ENCODE assay signal across 9 mouse cellular contexts in genomic region chr11:83418566-83418965, GRCm38 (mm10). TPM values are rescaled to one million over a fixed set of nuclear protein-coding genes. Genes with fewer than 3 reads are reported as not detected.
DNase-seq lines count a peak whose midpoint lies in the region; ATAC-seq and TF ChIP-seq lines count a peak whose summit lies in the region.
"Had no signal": no experiment of that assay in that cellular context is flagged by ENCODE, and none has a peak within 500 bp of the region (broad histone marks: within the 10 kb centered on the region; RNA-seq: fewer than 3 reads in every experiment).

No protein-coding gene starts in this region.

- H3K4me1 ChIP-seq in embryonic facial prominence, embryonic 12.5 days: peaks cover 6% of the 10 kb centered on the region; the same call in 1 of the 2 replicates
- no peaks in the 10 kb centered on the region for H3K4me1 ChIP-seq in intestine, embryonic 14.5 days (replicated peaks; ENCODE audit: control insufficient read depth, insufficient read depth, low read length)
- H3K4me1 ChIP-seq in stomach, postnatal 0 days (replicated peaks; ENCODE audit: control insufficient read depth, insufficient read depth): no peaks in the 10 kb centered on the region

- H3K27me3 ChIP-seq in embryonic facial prominence, embryonic 12.5 days: peaks cover 39% of the 10 kb centered on the region
- H3K27me3 ChIP-seq in intestine, embryonic 14.5 days (replicated peaks; ENCODE audit: control insufficient read depth, insufficient read depth, low read length): peaks cover 36% of the 10 kb centered on the region
- H3K27me3 ChIP-seq in stomach, postnatal 0 days (ENCODE audit: control insufficient read depth, insufficient read depth, low read length): no peaks in the 10 kb centered on the region

- 6% methylated on average over 38 of the region's 38 CpGs for whole genome bisulfite sequencing in embryonic facial prominence, embryonic 12.5 days
- 7% methylated on average over 38 of the region's 38 CpGs for WGBS in intestine, embryonic 14.5 days
- WGBS in stomach, postnatal 0 days: 10% methylated on average over 34 of the region's 38 CpGs

- no peak overlapping the region; the same call in 1 of the 2 replicates for H3K4me3 ChIP-seq in embryonic facial prominence, embryonic 12.5 days
- H3K4me3 ChIP-seq in intestine, embryonic 14.5 days (ENCODE audit: low read depth, low read length): no peak overlapping the region
- H3K4me3 ChIP-seq in stomach, postnatal 0 days (ENCODE audit: low read depth, low read length): no peak overlapping the region
- H3K4me3 ChIP-seq in gastrocnemius, adult 2 months: no peak overlapping the region
- H3K4me3 ChIP-seq: limb, embryonic 15.5 days had no signal

- intact Hi-C loops in gastrocnemius, adult 2 months (cut with DNase I): no loop called here

- H3K9ac ChIP-seq in embryonic facial prominence, embryonic 12.5 days: no peak overlapping the region
- no peak overlapping the region for H3K9ac ChIP-seq in intestine, embryonic 14.5 days (ENCODE audit: low read length)
- H3K9ac ChIP-seq in stomach, postnatal 0 days (ENCODE audit: low read length): no peak overlapping the region
- H3K9ac ChIP-seq: limb, embryonic 15.5 days had no signal

- no peak for TF ChIP-seq EP300 in stomach, postnatal 0 days (optimal IDR thresholded peaks at IDR 0.05)

- H3K4me2 ChIP-seq in embryonic facial prominence, embryonic 12.5 days (replicated peaks): 0 out of 2 replicates have a peak overlapping the region, but pooled peaks have one; percentile 22
- H3K4me2 ChIP-seq in intestine, embryonic 14.5 days (ENCODE audit: low read length): 0 out of 2 replicates have a peak overlapping the region, but pooled peaks have one; percentile 4
- H3K4me2 ChIP-seq in stomach, postnatal 0 days (replicated peaks; ENCODE audit: low read depth): no peak overlapping the region
- H3K4me2 ChIP-seq: limb, embryonic 15.5 days had no signal

- H3K9me3 ChIP-seq in embryonic facial prominence, embryonic 12.5 days: no peaks in the 10 kb centered on the region
- no peaks in the 10 kb centered on the region for H3K9me3 ChIP-seq in intestine, embryonic 14.5 days (ENCODE audit: control insufficient read depth, low read length)
- H3K9me3 ChIP-seq in stomach, postnatal 0 days (ENCODE audit: control insufficient read depth, low read length): no peaks in the 10 kb centered on the region
- H3K9me3 ChIP-seq: limb, embryonic 15.5 days had no signal

- peak; percentile 33; the same call in 1 of the 2 replicates for TF ChIP-seq CTCF in stomach, postnatal 0 days (IDR thresholded peaks at IDR 0.05; ENCODE audit: low read depth)
- no peak for TF ChIP-seq CTCF in gastrocnemius, adult 2 months (IDR thresholded peaks at IDR 0.05)

- peak; percentile 70 for DNase-seq in layer of hippocampus, adult 11-12 months (ENCODE audit: low spot score)
- no peak for DNase-seq in layer of hippocampus, adult 9-10 months (ENCODE audit: low spot score)
- DNase-seq in intestine, embryonic 14.5 days (ENCODE audit: low spot score): no peak
- peak; percentile 34 for DNase-seq in stomach, postnatal 0 days (ENCODE audit: low spot score)
- DNase-seq in gastrocnemius, adult 2 months: no peak
- DNase-seq in adrenal gland, postnatal 25 days: no peak

- no peak overlapping the region for H3K27ac ChIP-seq in embryonic facial prominence, embryonic 12.5 days
- H3K27ac ChIP-seq in intestine, embryonic 14.5 days (ENCODE audit: low read depth): no peak overlapping the region
- H3K27ac ChIP-seq in stomach, postnatal 0 days (replicated peaks): no peak overlapping the region
- H3K27ac ChIP-seq in gastrocnemius, adult 2 months: no peak overlapping the region
- H3K27ac ChIP-seq: limb, embryonic 15.5 days had no signal

- ATAC-seq in embryonic facial prominence, embryonic 12.5 days (ENCODE audit: insufficient number of reproducible peaks, insufficient read depth, low FRiP score, low TSS enrichment): no peak
- 0 out of 2 replicates have a peak, but pooled peaks have one; percentile 40 for ATAC-seq in intestine, embryonic 14.5 days (replicated peaks; ENCODE audit: low FRiP score, low TSS enrichment, low read depth)
- ATAC-seq in megakaryocyte progenitor cell, adult 5-6 weeks (replicated peaks; ENCODE audit: poor library complexity): peak; percentile 49
- ATAC-seq in stomach, postnatal 0 days (ENCODE audit: low FRiP score, low TSS enrichment): peak; percentile 31

- H3K36me3 ChIP-seq in embryonic facial prominence, embryonic 12.5 days: no peaks in the 10 kb centered on the region
- no peaks in the 10 kb centered on the region for H3K36me3 ChIP-seq in intestine, embryonic 14.5 days (ENCODE audit: control insufficient read depth, insufficient read depth, low read length)
- no peaks in the 10 kb centered on the region for H3K36me3 ChIP-seq in stomach, postnatal 0 days (ENCODE audit: control insufficient read depth, insufficient read depth, low read length)
- H3K36me3 ChIP-seq: limb, embryonic 15.5 days had no signal

RNA-seq across cellular contexts. Expression of gene Rasl10b, which starts 9.6 kb away (rescaled TPM):
- 6.3 and 6.9 TPM in 2 replicates for polyA plus RNA-seq in embryonic facial prominence, embryonic 12.5 days (2016; fragmentation: Nextera tagmentation; extraction: Ambion mirVana)
- polyA plus RNA-seq in intestine, embryonic 14.5 days (2014; fragmentation: Nextera tagmentation; extraction: Ambion mirVana): 1.7 and 2.3 TPM in 2 replicates
- total RNA-seq in megakaryocyte progenitor cell, adult 5-6 weeks (2015): not detected in 2 replicates
- 0.14 TPM in 1 of 2 replicates, not detected in the other for total RNA-seq in megakaryocyte progenitor cell, adult 5-6 weeks (2017)
- 0.69 and 1.1 TPM in 2 replicates for polyA plus RNA-seq in stomach, postnatal 0 days (2015; fragmentation: Nextera tagmentation; extraction: Ambion mirVana)
- total RNA-seq in gastrocnemius, adult 2 months (2021): under 1 TPM; 0.36 to 0.50 TPM
- total RNA-seq in adrenal gland, postnatal 25 days (2021): 9.8 and 12.7 TPM in 2 replicates

RNA-seq across cellular contexts. Expression of gene Gas2l2, which starts 10.7 kb away (rescaled TPM):
- 0.06 and 0.09 TPM in 2 replicates for polyA plus RNA-seq in embryonic facial prominence, embryonic 12.5 days (2016; fragmentation: Nextera tagmentation; extraction: Ambion mirVana)
- polyA plus RNA-seq in intestine, embryonic 14.5 days (2014; fragmentation: Nextera tagmentation; extraction: Ambion mirVana): 0.09 TPM in 1 of 2 replicates, not detected in the other
- total RNA-seq in megakaryocyte progenitor cell, adult 5-6 weeks (2015): 0.15 and 0.30 TPM in 2 replicates
- total RNA-seq in megakaryocyte progenitor cell, adult 5-6 weeks (2017): 0.20 and 0.21 TPM in 2 replicates
- 0.11 and 0.21 TPM in 2 replicates for polyA plus RNA-seq in stomach, postnatal 0 days (2015; fragmentation: Nextera tagmentation; extraction: Ambion mirVana)
- not detected for total RNA-seq in gastrocnemius, adult 2 months (2021)
- not detected in 2 replicates for total RNA-seq in adrenal gland, postnatal 25 days (2021)

RNA-seq across cellular contexts. Expression of gene 1700020L24Rik, which starts 18.9 kb away (rescaled TPM):
- 0.45 and 0.60 TPM in 2 replicates for polyA plus RNA-seq in embryonic facial prominence, embryonic 12.5 days (2016; fragmentation: Nextera tagmentation; extraction: Ambion mirVana)
- polyA plus RNA-seq in intestine, embryonic 14.5 days (2014; fragmentation: Nextera tagmentation; extraction: Ambion mirVana): 1.3 and 1.4 TPM in 2 replicates
- 30.8 and 38.7 TPM in 2 replicates for total RNA-seq in megakaryocyte progenitor cell, adult 5-6 weeks (2015)
- total RNA-seq in megakaryocyte progenitor cell, adult 5-6 weeks (2017): 77.0 and 80.6 TPM in 2 replicates
- 0.68 and 0.98 TPM in 2 replicates for polyA plus RNA-seq in stomach, postnatal 0 days (2015; fragmentation: Nextera tagmentation; extraction: Ambion mirVana)
- total RNA-seq in gastrocnemius, adult 2 months (2021): not detected
- 0.43 TPM in 1 of 2 replicates, not detected in the other for total RNA-seq in adrenal gland, postnatal 25 days (2021)

RNA-seq across cellular contexts. Expression of gene Mmp28, which starts 44.3 kb away (rescaled TPM):
- 2.9 and 3.2 TPM in 2 replicates for polyA plus RNA-seq in embryonic facial prominence, embryonic 12.5 days (2016; fragmentation: Nextera tagmentation; extraction: Ambion mirVana)
- polyA plus RNA-seq in intestine, embryonic 14.5 days (2014; fragmentation: Nextera tagmentation; extraction: Ambion mirVana): 1.2 and 1.5 TPM in 2 replicates
- total RNA-seq in megakaryocyte progenitor cell, adult 5-6 weeks (2015): 4.7 and 7.2 TPM in 2 replicates
- 3.4 and 5.0 TPM in 2 replicates for total RNA-seq in megakaryocyte progenitor cell, adult 5-6 weeks (2017)
- polyA plus RNA-seq in stomach, postnatal 0 days (2015; fragmentation: Nextera tagmentation; extraction: Ambion mirVana): 5.6 and 6.4 TPM in 2 replicates
- total RNA-seq in gastrocnemius, adult 2 months (2021): 1 to 10 TPM; 1.9 to 3.2 TPM
- 6.7 and 8.0 TPM in 2 replicates for total RNA-seq in adrenal gland, postnatal 25 days (2021)

RNA-seq across cellular contexts. Expression of gene Taf15, which starts 54.3 kb away (rescaled TPM):
- polyA plus RNA-seq in embryonic facial prominence, embryonic 12.5 days (2016; fragmentation: Nextera tagmentation; extraction: Ambion mirVana): 14.5 and 15.5 TPM in 2 replicates
- polyA plus RNA-seq in intestine, embryonic 14.5 days (2014; fragmentation: Nextera tagmentation; extraction: Ambion mirVana): 13.5 and 14.1 TPM in 2 replicates
- total RNA-seq in megakaryocyte progenitor cell, adult 5-6 weeks (2015): 68.8 and 73.2 TPM in 2 replicates
- 25.2 and 49.7 TPM in 2 replicates for total RNA-seq in megakaryocyte progenitor cell, adult 5-6 weeks (2017)
- polyA plus RNA-seq in stomach, postnatal 0 days (2015; fragmentation: Nextera tagmentation; extraction: Ambion mirVana): 2.8 and 4.0 TPM in 2 replicates
- 10 to 100 TPM; 27.1 to 30.5 TPM for total RNA-seq in gastrocnemius, adult 2 months (2021)
- total RNA-seq in adrenal gland, postnatal 25 days (2021): 72.8 and 73.5 TPM in 2 replicates

Comparison
In these comparisons a context has a peak if more than half of its experiments do, and no peak if none do; other contexts are left out.
1. DNase-seq: peak in layer of hippocampus, adult 11-12 months (single experiment) and stomach, postnatal 0 days (single experiment); none in layer of hippocampus, adult 9-10 months (single experiment), intestine, embryonic 14.5 days (single experiment), gastrocnemius, adult 2 months (single experiment) and adrenal gland, postnatal 25 days (single experiment).
2. RNA of gene 1700020L24Rik, which starts 18.9 kb away (total RNA-seq): 30.8 to 80.6 TPM in megakaryocyte progenitor cell, adult 5-6 weeks; 0.43 TPM in adrenal gland, postnatal 25 days and not detected in gastrocnemius, adult 2 months; every median in the first group is over 10 times any median in the second.